Mouse (Mus musculus) brain, embryonic 14.5 days (tissue): ENCODE data around the gene Bicral.

Source experiments
- CTCF ChIP-seq: fragments of 200-500 bp; IDR thresholded peaks from 2 replicates; pipeline ENCODE4 v1.5.1; 2012; ENCODE audit warnings: inconsistent platforms, mild to moderate bottlenecking, moderate library complexity, borderline replicate concordance; ENCODE audit not compliant: insufficient read depth, insufficient read length; ENCODE audit errors: extremely low read depth
- POLR2A ChIP-seq: fragments of 200-500 bp; IDR thresholded peaks from 2 replicates; pipeline ENCODE4 v1.6.1; 2012; ENCODE audit warnings: mild to moderate bottlenecking, inconsistent platforms, borderline replicate concordance; ENCODE audit not compliant: poor library complexity, insufficient read depth, insufficient read length, severe bottlenecking; ENCODE audit errors: extremely low read depth

DNA sequence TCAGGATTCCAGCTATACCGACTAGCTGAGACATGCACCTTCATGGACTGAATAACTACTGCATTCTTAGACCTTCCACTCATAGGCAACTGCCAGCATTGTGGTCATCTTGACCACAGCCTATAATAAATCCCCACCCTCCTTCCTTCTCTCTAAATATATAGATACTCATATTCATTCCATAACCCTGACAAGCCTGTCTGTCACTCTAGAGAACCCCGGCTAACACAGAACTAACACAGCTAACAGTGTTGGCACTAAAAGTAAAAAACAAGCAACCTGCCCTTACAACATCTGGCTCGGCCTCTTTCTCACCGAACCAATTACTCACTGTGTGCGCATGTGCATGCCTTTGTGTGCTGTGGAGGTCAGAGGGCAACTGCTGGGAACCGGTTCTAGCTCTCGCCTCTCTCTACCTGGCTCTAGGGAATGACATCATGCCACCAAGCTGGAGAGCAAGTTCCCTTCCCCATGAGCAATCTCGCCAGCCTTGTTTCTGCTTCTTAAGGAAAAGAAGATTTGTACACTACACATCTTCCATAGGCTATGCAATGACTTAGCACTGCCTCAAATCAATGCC is 18.2 kb upstream of the Bicral start:
- TF ChIP-seq POLR2A, result no peak
- TF ChIP-seq CTCF, result no peak
